Mouse (Mus musculus) sigmoid colon, adult 10 weeks (tissue): ENCODE results near the gene Higd1b. TPM values are rescaled to one million over a fixed set of nuclear protein-coding genes. Genes with fewer than 3 reads are reported as not detected.

Experiments used
- polyA plus RNA-seq: library from polyadenylated mRNA; stranded (reverse); fragments of 350-450 nt; fragmentation: Illumina TruSeq; extraction: RNeasy Lipid Tissue Mini Kit (QIAGEN cat#74804); gene quantifications from one replicate; pipeline ENCODE4 v1.2.3, GENCODE M21; 2014; ENCODE audit warnings: low read depth, low replicate concordance

Gene Higd1b
- not detected for polyA plus RNA-seq

GRCm38 (mm10) chr11:102835549-102835948 lies at the start of gene Higd1b:
Gene Higd1b (plus strand): TSS chr11:102835849.

GRCm38 (mm10) chr11:102819021-102819782 lies 16.4 kb upstream of the Higd1b start, which contains the start of gene Gjc1:
Gene Gjc1 (minus strand): TSS chr11:102819700.

GRCm38 (mm10) chr11:102880585-102881313 lies 45.1 kb downstream of the Higd1b start, which contains the start of the genes Eftud2 and Ccdc103:
Gene Eftud2 (minus strand): TSS chr11:102880985.
Gene Ccdc103 (plus strand): TSS chr11:102881204.

GRCm38 (mm10) chr11:102884616-102885219 lies 49.1 kb downstream of the Higd1b start, which contains the start of gene Fam187a:
Gene Fam187a (plus strand): TSS chr11:102885169.

Other genes with a start within 250 kb of the Higd1b start
- gene Fzd2, start 231.5 kb upstream of the Higd1b start, polyA plus RNA-seq = 2.8 TPM
- not detected for gene Meioc, start 172.1 kb upstream of the Higd1b start, polyA plus RNA-seq
- gene Ccdc43, start 138.1 kb upstream of the Higd1b start, polyA plus RNA-seq = 44.8 TPM
- 1.1 TPM for gene Adam11, start 74.4 kb upstream of the Higd1b start, polyA plus RNA-seq
- 10.1 TPM for gene Gjc1, start 16.1 kb upstream of the Higd1b start, polyA plus RNA-seq
- gene Eftud2, start 45.1 kb downstream of the Higd1b start, polyA plus RNA-seq = 29.3 TPM
- not detected for gene Ccdc103, start 45.4 kb downstream of the Higd1b start, polyA plus RNA-seq
- gene Fam187a, start 49.3 kb downstream of the Higd1b start, polyA plus RNA-seq = not detected
- gene Gfap, start 65.1 kb downstream of the Higd1b start, polyA plus RNA-seq = 0.73 TPM
- 0.41 TPM for gene Kif18b, start 89.3 kb downstream of the Higd1b start, polyA plus RNA-seq
- gene C1ql1, start 110.8 kb downstream of the Higd1b start, polyA plus RNA-seq = not detected
- 9.1 TPM for gene Nmt1, start 192.3 kb downstream of the Higd1b start, polyA plus RNA-seq
- 5.0 TPM for gene Dcakd, start 192.5 kb downstream of the Higd1b start, polyA plus RNA-seq